Mouse (Mus musculus) urinary bladder, adult 18-20 months (tissue): ENCODE measurements around the gene Gadd45b.

Experiments used
- DNase-seq, 2 experiments: peaks; one replicate each; pipeline ENCODE4 v3.0.0; 2022; ENCODE audit warnings: low spot score in 2 of 2, mixed read lengths in 2 of 2

The Gadd45b gene

DNA sequence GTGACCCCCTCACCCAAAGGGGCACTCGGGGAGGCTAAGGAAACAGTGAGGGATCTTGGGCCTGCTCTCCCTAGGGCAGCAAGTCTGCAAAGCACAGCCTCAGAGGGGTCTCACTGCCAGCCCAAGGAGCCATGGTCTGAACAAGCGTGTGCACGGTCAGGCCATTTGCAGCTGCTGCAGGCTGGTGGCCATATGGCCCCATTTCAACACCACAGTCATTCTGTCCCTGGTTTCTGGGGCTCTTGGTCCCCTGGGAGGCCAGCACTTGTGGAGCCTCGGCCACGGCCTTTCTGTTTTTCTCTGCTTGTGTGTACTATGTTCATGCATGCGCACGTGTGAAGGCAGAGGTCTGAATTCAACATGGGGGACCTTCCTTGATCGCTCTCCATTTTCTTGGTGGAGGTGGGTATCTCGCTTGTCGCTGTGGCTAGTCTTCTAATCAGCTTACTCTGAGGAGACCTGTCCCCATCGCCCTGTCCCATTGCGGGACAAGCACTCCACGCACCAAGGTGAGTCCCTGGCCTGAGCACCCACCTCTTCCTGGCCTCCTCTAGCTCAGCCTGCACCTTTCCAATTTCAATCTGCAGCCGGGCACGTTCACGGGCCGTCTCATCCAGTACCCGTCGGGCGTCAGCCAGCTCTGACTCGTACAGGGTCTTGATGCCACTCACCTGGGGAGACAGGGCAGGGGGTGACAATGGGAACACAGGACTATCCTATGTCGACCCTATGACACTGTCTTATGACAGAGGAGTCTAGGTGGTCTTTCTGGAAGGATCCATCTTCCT is 20.3 kb upstream of the Gadd45b start:
- no peak for DNase-seq

DNA sequence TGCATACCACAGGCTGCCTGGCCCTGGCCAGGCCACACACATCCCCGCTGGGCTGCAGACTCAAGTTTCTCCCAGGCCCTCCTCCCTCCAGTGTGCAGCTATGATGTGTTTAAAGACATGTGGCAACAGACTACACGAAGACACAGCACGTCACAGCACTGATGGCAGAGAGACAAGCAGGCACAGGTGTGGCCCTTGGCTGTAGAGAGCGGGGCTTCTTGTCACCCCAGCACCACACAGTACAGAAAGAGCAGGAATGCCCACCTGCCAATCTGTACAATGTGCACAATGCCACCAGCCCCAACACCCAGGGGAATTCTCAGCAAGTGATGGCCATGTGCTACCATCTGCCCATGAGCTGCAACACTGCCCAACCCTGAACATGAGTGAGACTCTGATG is 18.5 kb upstream of the Gadd45b start:
- no peak for DNase-seq

GRCm38 (mm10) chr10:80911891-80912290 is 18.0 kb upstream of the Gadd45b start:
- no peak for DNase-seq

GRCm38 (mm10) chr10:80913364-80914011 is 16.4 kb upstream of the Gadd45b start:
- no peak for DNase-seq

GRCm38 (mm10) chr10:80914253-80914656 is 15.6 kb upstream of the Gadd45b start:
- no peak for DNase-seq

DNA sequence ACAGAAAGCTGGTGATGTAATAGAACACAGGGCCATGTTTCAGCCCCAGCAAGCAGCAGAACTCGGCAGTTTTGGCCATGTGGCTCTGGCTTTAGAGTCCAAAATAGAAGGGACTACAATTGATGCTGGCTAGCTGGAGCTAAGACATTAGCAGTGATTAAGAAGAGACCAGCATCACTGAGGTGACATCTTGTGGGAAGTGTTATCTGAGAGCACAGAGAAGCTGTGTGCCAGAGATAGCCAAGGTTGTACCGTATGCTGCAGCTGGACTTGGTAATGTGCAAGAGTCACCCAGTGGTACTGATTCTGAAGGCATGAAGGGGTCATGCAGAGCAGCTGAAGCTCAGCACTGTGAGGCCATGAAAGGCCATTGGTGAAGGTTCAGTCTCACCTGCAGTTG is 14.6 kb upstream of the Gadd45b start:
- no peak for DNase-seq

DNA sequence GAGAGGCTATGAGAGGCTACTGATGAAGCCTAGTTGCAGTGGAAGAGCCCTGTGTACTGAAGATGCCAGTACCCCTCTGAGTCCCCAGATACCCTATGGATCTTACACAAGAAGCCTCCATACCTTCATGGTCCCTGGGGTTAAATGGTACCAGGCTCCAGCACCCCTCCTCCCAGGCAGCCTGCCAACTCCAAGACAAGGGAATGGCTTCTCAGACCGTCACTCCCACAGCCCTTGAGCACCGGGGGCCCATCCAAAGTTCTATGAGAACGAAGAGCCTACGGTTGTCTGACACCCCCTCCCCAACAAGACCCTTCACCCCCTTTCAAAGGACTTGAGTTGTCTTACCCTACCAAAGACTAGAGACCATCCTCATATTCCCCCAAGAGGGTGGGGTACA is 14.1 kb upstream of the Gadd45b start:
- no peak for DNase-seq

- no peak for DNase-seq
These were observed 12.5 kb upstream of the Gadd45b start for GRCm38 (mm10) chr10:80917336-80917778.

GRCm38 (mm10) chr10:80917779-80918434 is 12.0 kb upstream of the Gadd45b start, which contains the start of gene Lmnb2:
Gene Lmnb2 (minus strand): TSS chr10:80918245.
- DNase-seq: peak; percentile 55 to 58

- DNase-seq: no peak
These were observed 8.0 kb upstream of the Gadd45b start for GRCm38 (mm10) chr10:80921923-80922322.

DNA sequence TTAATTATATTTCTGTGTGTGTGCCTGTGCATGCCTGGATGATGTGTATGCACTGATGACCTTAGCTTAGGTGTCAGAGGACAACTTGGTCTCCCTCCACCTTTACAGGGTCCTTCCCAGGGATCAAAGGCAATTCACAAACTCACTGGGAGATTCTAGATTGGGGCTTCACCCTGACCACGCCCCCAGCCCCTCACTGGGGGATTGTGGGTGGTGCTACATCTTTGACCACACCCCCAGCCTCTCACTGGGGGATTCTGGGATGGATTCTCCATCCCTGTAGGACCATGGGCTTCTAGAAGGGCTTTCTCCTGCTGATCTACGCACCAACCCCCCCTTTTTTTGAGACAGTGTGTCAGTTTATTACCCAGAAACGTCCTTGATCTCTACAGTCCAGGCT is 4.4 kb upstream of the Gadd45b start:
- no peak for DNase-seq

DNA sequence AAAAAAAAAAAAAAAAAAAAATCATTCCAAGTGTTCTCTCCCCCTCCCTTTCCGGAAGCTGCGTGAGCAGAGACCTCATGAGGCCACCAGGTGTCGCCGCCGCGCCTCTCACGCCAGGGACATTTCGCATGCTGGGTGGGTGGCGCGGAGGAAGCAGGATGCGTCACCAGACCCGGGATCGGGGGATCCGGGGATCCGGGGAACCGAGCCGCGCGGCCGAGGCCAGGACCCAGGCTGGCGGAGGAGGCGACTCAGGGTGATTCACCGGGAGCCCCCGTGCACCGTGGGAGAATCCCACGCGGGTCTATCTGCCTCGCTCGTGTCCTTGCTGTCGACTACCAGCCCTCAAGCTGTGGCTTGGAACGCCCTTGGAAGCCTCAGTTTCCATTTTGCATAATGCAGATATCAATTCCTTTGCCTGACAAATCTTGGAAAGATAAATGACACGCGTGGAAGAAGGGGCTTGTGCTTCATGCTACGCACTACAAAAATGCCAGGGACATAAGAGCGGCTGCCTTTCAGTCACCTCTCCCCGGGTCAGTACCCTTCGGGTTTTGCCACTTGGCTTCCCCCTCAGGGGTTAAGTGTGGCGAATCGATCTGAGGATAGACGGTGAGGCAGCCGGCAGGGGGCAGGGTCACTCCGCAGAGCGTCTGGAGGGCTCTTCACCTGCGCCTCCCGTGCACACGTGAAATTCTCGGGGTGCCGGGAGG is 1.1 kb upstream of the Gadd45b start:
- DNase-seq: peak; percentile 80 to 83

GRCm38 (mm10) chr10:80930361-80931152 is 684 bp downstream of the Gadd45b start:
- no peak for DNase-seq

GRCm38 (mm10) chr10:80931153-80931671 is 1.3 kb downstream of the Gadd45b start:
- DNase-seq: no peak

DNA sequence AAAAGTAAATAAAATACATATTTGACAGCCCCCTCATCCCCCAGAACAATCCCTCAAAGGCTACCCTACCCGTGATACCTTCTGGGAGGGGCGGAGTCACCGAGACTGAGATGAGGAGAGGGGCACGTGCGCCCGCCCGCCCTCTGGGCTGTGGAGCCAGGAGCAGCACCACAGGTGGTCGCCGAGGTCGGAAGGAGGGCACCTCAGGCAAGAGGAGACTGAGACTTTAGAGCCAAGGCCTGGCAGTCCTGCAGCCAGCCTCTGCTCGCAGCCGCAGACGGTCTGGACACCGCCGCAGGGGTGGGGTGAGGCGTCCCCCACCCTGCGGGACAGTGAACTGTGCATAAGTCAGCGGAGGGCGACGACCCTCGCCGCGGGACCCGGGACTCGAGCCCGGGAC is 1.8 kb downstream of the Gadd45b start:
- DNase-seq: no peak

- DNase-seq: no peak
These were observed 2.3 kb downstream of the Gadd45b start for GRCm38 (mm10) chr10:80932206-80932605.

DNA sequence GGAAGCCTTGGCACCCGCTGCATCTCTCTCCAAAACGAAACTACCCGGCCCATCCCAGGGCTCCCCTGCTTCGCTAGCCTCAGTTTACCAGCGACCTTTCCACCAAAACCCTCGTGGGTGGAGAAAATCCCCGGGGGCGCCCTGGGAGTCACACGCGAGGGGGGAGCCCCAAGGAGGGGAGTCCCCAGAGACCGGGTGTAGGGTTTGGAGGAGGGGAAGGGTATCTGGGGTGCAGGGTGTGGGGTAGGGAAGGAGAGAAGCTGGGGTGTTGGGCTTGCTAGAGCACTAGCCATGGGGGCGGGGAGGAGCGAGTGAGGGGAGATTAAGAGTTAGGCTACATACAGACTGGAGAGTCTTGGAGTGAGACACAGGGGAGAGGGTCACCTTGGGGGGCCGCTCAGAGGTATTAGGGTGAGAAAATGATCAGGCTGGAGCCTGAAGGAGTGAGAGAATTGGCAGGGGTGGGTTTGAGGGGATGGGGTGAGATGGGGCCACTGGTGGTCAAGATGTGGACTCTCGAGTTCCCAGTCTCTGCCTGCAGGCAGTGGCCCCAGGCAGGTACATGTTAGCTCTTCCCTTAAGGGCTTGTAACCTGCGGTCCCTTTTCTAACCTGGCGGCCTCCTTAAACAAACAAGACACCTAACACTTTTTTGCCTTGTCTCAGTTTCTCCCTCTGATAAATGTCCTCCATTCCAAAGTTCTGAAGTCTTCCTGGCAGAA is 3.0 kb downstream of the Gadd45b start:
- no peak for DNase-seq

DNA sequence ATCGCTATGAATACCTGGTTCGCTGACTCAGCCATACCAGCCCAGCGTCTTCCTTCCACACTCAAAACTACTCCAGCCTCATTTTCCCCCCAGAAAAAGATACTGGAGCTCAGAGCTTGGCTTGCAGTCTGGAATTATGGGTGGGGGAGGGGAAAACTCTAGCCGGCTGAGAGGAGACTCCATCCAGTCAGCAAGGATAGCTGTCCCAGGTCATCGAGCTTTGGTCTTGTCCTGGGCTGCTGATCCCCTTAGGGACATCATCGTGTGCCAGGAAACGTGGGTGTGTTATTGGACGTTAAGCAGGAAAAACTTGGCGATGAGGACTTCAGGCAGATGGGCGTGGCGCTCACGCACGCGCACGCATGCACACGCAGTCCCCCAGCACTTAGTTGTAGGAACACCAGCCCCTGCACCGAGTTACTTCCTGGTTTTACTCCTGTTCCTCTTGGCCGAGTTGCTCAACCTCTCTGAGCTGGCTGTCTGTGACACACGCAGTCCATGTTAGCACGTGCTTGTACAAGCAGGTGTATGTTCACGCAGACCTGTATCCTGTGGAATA is 3.6 kb downstream of the Gadd45b start:
- no peak for DNase-seq

GRCm38 (mm10) chr10:80934136-80934985 is 4.5 kb downstream of the Gadd45b start:
- DNase-seq: no peak
